Comparison of ENCODE assay signal across 9 mouse cellular contexts in the genomic region with DNA sequence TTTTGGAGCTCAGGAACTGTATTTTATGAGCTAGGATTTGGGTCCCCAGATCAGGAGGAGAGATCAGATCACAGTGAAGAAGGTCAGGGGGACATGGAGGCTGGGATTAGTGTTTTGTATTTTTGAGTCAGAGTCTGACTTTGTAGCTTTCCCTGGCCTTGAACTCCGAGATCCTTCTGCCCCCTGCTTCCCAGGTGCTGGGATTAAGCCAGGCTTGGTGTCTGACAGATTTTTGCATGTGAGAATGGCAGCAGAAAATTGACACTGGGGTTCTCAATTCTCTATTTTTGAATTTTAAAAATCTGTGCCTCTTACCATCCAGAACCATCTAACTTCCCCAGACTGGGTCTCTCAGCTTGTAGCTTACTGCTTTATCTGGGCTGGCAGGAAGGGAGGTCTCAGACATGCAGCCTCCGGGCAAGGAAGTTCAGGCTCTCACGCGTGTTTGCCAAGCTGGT. TPM values are rescaled to one million over a fixed set of nuclear protein-coding genes. Genes with fewer than 3 reads are reported as not detected.
DNase-seq lines count a peak whose midpoint lies in the region; ATAC-seq and TF ChIP-seq lines count a peak whose summit lies in the region.
"Had no signal": no experiment of that assay in that cellular context is flagged by ENCODE, and none has a peak within 500 bp of the region (broad histone marks: within the 10 kb centered on the region; RNA-seq: fewer than 3 reads in every experiment).

No protein-coding gene starts in this region.

- H3K4me2 ChIP-seq in lung, embryonic 16.5 days (ENCODE audit: low read depth, low read length) = no peak overlapping the region; the same call in 1 of the 2 replicates
- H3K4me2 ChIP-seq in forebrain, embryonic 12.5 days = peak overlapping the region; percentile 84
- peak overlapping the region; percentile 69 for H3K4me2 ChIP-seq in limb, embryonic 13.5 days (replicated peaks)

- H3K9me3 ChIP-seq in lung, embryonic 16.5 days (ENCODE audit: control insufficient read depth, low read length) = 0 out of 2 replicates have a peak, but pooled peaks cover 3% of the 10 kb centered on the region
- peaks cover 5% of the 10 kb centered on the region; the same call in 1 of the 2 replicates for H3K9me3 ChIP-seq in forebrain, embryonic 12.5 days
- no peaks in the 10 kb centered on the region for H3K9me3 ChIP-seq in limb, embryonic 13.5 days

- H3K36me3 ChIP-seq in lung, embryonic 16.5 days (ENCODE audit: control insufficient read depth, insufficient read depth, low read length) = peaks cover 16% of the 10 kb centered on the region
- H3K36me3 ChIP-seq in forebrain, embryonic 12.5 days (replicated peaks) = peaks cover 43% of the 10 kb centered on the region
- peaks cover 49% of the 10 kb centered on the region for H3K36me3 ChIP-seq in limb, embryonic 13.5 days

- no peak for TF ChIP-seq POLR2A in olfactory bulb, adult 2 months (IDR thresholded peaks at IDR 0.05; ENCODE audit: insufficient read depth, low read depth, low read length)

- TF ChIP-seq CTCF in olfactory bulb, adult 2 months (IDR thresholded peaks at IDR 0.05; ENCODE audit: insufficient read depth, low read depth, low read length) = no peak

- peak overlapping the region; percentile 93 for H3K27ac ChIP-seq in lung, embryonic 16.5 days (ENCODE audit: low read length)
- H3K27ac ChIP-seq in forebrain, embryonic 12.5 days = 0 out of 2 replicates have a peak overlapping the region, but pooled peaks have one; percentile 31
- peak overlapping the region; percentile 93; the same call in 1 of the 2 replicates for H3K27ac ChIP-seq in limb, embryonic 13.5 days
- H3K27ac ChIP-seq in olfactory bulb, adult 2 months (ENCODE audit: insufficient read depth, low read depth, low read length) = peak overlapping the region; percentile 34; the same call in 1 of the 2 replicates

- 63% methylated on average over 4 of the region's 4 CpGs for WGBS in lung, embryonic 16.5 days
- 87% methylated on average over 4 of the region's 4 CpGs for WGBS in forebrain, embryonic 12.5 days
- 81% methylated on average over 4 of the region's 4 CpGs for WGBS in limb, embryonic 13.5 days
- WGBS in olfactory bulb, adult 2 months = 77% methylated on average over 4 of the region's 4 CpGs

- no peaks in the 10 kb centered on the region for H3K27me3 ChIP-seq in lung, embryonic 16.5 days (ENCODE audit: control insufficient read depth, insufficient read depth, low read depth, low read length)
- no peaks in the 10 kb centered on the region for H3K27me3 ChIP-seq in forebrain, embryonic 12.5 days
- H3K27me3 ChIP-seq in limb, embryonic 13.5 days = no peaks in the 10 kb centered on the region

- no peak for ATAC-seq in lung, embryonic 16.5 days (ENCODE audit: low read depth)
- ATAC-seq in forebrain, embryonic 12.5 days (ENCODE audit: low FRiP score) = no peak
- no peak for ATAC-seq in limb, embryonic 13.5 days (ENCODE audit: low FRiP score, low read depth)

- H3K4me3 ChIP-seq in lung, embryonic 16.5 days (ENCODE audit: low read length) = no peak overlapping the region
- H3K4me3 ChIP-seq in forebrain, embryonic 12.5 days (replicated peaks) = no peak overlapping the region
- peak overlapping the region; percentile 5; the same call in 1 of the 2 replicates for H3K4me3 ChIP-seq in limb, embryonic 13.5 days
- H3K4me3 ChIP-seq in olfactory bulb, adult 2 months (ENCODE audit: insufficient read depth, low read depth, low read length) = no peak overlapping the region

- H3K9ac ChIP-seq in lung, embryonic 16.5 days (ENCODE audit: low read length) = peak overlapping the region; percentile 80
- H3K9ac ChIP-seq in forebrain, embryonic 12.5 days = peak overlapping the region; percentile 60
- H3K9ac ChIP-seq in limb, embryonic 13.5 days = peak overlapping the region; percentile 72

- intact Hi-C loops in left cerebral cortex, postnatal 25 days (cut with DNase I) = no loop called here

- DNase-seq in lung, postnatal 14 days = no peak
- DNase-seq in MN1 (ENCODE audit: low spot score) = no peak
- DNase-seq in kidney, postnatal 36 days = no peak
- DNase-seq in left cerebral cortex, postnatal 25 days (ENCODE audit: low spot score in 2 of 2) = no peak
- DNase-seq: adrenal gland, postnatal 25 days had no signal

- peaks cover 31% of the 10 kb centered on the region for H3K4me1 ChIP-seq in lung, embryonic 16.5 days (replicated peaks; ENCODE audit: control insufficient read depth, insufficient read depth, low read length)
- peaks cover 45% of the 10 kb centered on the region for H3K4me1 ChIP-seq in forebrain, embryonic 12.5 days
- peaks cover 43% of the 10 kb centered on the region for H3K4me1 ChIP-seq in limb, embryonic 13.5 days
- H3K4me1 ChIP-seq in olfactory bulb, adult 2 months (ENCODE audit: control insufficient read depth, insufficient read depth, low read length) = peaks cover 39% of the 10 kb centered on the region

RNA-seq across cellular contexts. Expression of a gene that starts 1.4 kb away (rescaled TPM):
- polyA plus RNA-seq in lung, embryonic 16.5 days (2015; fragmentation: Nextera tagmentation; extraction: Ambion mirVana) = 192 and 204 TPM in 2 replicates
- 312 and 327 TPM in 2 replicates for polyA plus RNA-seq in forebrain, embryonic 12.5 days (2016; fragmentation: Nextera tagmentation; extraction: Ambion mirVana)
- 276 and 288 TPM in 2 replicates for polyA plus RNA-seq in limb, embryonic 13.5 days (2015; fragmentation: Nextera tagmentation; extraction: Ambion mirVana)
- not detected in 2 replicates for polyA plus RNA-seq in olfactory bulb, adult 2 months (2012; ENCODE audit: insufficient read depth, insufficient read length, low replicate concordance, missing spikeins)
- total RNA-seq in left cerebral cortex, postnatal 25 days (2021) = 100 to 1,000 TPM; 134 to 138 TPM

RNA-seq across cellular contexts. Expression of a gene that starts 5.9 kb away (rescaled TPM):
- 618 and 673 TPM in 2 replicates for polyA plus RNA-seq in lung, embryonic 16.5 days (2015; fragmentation: Nextera tagmentation; extraction: Ambion mirVana)
- 371 and 400 TPM in 2 replicates for polyA plus RNA-seq in forebrain, embryonic 12.5 days (2016; fragmentation: Nextera tagmentation; extraction: Ambion mirVana)
- 443 and 459 TPM in 2 replicates for polyA plus RNA-seq in limb, embryonic 13.5 days (2015; fragmentation: Nextera tagmentation; extraction: Ambion mirVana)
- not detected in 2 replicates for polyA plus RNA-seq in olfactory bulb, adult 2 months (2012; ENCODE audit: insufficient read depth, insufficient read length, low replicate concordance, missing spikeins)
- 100 to 1,000 TPM; 482 to 488 TPM for total RNA-seq in left cerebral cortex, postnatal 25 days (2021)

RNA-seq across cellular contexts. Expression of a gene that starts 13.3 kb away (rescaled TPM):
- 4.4 and 4.5 TPM in 2 replicates for polyA plus RNA-seq in lung, embryonic 16.5 days (2015; fragmentation: Nextera tagmentation; extraction: Ambion mirVana)
- 17.3 and 21.3 TPM in 2 replicates for polyA plus RNA-seq in forebrain, embryonic 12.5 days (2016; fragmentation: Nextera tagmentation; extraction: Ambion mirVana)
- 9.2 and 9.5 TPM in 2 replicates for polyA plus RNA-seq in limb, embryonic 13.5 days (2015; fragmentation: Nextera tagmentation; extraction: Ambion mirVana)
- not detected in 2 replicates for polyA plus RNA-seq in olfactory bulb, adult 2 months (2012; ENCODE audit: insufficient read depth, insufficient read length, low replicate concordance, missing spikeins)
- total RNA-seq in left cerebral cortex, postnatal 25 days (2021) = 10 to 100 TPM; 17.7 to 22.2 TPM

RNA-seq across cellular contexts. Expression of a gene that starts 32.7 kb away (rescaled TPM):
- 81.0 and 82.4 TPM in 2 replicates for polyA plus RNA-seq in lung, embryonic 16.5 days (2015; fragmentation: Nextera tagmentation; extraction: Ambion mirVana)
- polyA plus RNA-seq in forebrain, embryonic 12.5 days (2016; fragmentation: Nextera tagmentation; extraction: Ambion mirVana) = 203 and 205 TPM in 2 replicates
- 153 and 157 TPM in 2 replicates for polyA plus RNA-seq in limb, embryonic 13.5 days (2015; fragmentation: Nextera tagmentation; extraction: Ambion mirVana)
- not detected in 2 replicates for polyA plus RNA-seq in olfactory bulb, adult 2 months (2012; ENCODE audit: insufficient read depth, insufficient read length, low replicate concordance, missing spikeins)
- total RNA-seq in left cerebral cortex, postnatal 25 days (2021) = 10 to 100 TPM; 22.6 to 25.8 TPM

RNA-seq across cellular contexts. Expression of a gene that starts 44.5 kb away (rescaled TPM):
- polyA plus RNA-seq in lung, embryonic 16.5 days (2015; fragmentation: Nextera tagmentation; extraction: Ambion mirVana) = 0.48 and 0.52 TPM in 2 replicates
- polyA plus RNA-seq in forebrain, embryonic 12.5 days (2016; fragmentation: Nextera tagmentation; extraction: Ambion mirVana) = 0.23 and 0.40 TPM in 2 replicates
- 1.2 and 2.2 TPM in 2 replicates for polyA plus RNA-seq in limb, embryonic 13.5 days (2015; fragmentation: Nextera tagmentation; extraction: Ambion mirVana)
- polyA plus RNA-seq in olfactory bulb, adult 2 months (2012; ENCODE audit: insufficient read depth, insufficient read length, low replicate concordance, missing spikeins) = not detected in 2 replicates
- 10 to 100 TPM; 22.6 to 24.9 TPM for total RNA-seq in left cerebral cortex, postnatal 25 days (2021)

Comparison
In these comparisons a context has a peak if more than half of its experiments do, and no peak if none do; other contexts are left out.
1. H3K27ac ChIP-seq: peak in every context shown above with its lines; median percentile 93 in lung, embryonic 16.5 days; 93 in limb, embryonic 13.5 days; 34 in olfactory bulb, adult 2 months; 31 in forebrain, embryonic 12.5 days.
2. RNA of a gene that starts 5.9 kb away (polyA plus RNA-seq): 618 to 673 TPM in lung, embryonic 16.5 days, 443 to 459 TPM in limb, embryonic 13.5 days and 371 to 400 TPM in forebrain, embryonic 12.5 days; not detected in olfactory bulb, adult 2 months; every median in the first group is over 100 times any median in the second.
3. Peak in every context shown above with its lines, with median percentiles within 50 percentile points of each other: H3K9ac ChIP-seq.